Mouse (Mus musculus): Measurements from ENCODE around the gene Limch1. TPM values are rescaled to one million over a fixed set of nuclear protein-coding genes. Genes with fewer than 3 reads are reported as not detected.

Gene Limch1
- polyA plus RNA-seq, 1 experiment from 2014 or later, result 28.2 TPM

DNA sequence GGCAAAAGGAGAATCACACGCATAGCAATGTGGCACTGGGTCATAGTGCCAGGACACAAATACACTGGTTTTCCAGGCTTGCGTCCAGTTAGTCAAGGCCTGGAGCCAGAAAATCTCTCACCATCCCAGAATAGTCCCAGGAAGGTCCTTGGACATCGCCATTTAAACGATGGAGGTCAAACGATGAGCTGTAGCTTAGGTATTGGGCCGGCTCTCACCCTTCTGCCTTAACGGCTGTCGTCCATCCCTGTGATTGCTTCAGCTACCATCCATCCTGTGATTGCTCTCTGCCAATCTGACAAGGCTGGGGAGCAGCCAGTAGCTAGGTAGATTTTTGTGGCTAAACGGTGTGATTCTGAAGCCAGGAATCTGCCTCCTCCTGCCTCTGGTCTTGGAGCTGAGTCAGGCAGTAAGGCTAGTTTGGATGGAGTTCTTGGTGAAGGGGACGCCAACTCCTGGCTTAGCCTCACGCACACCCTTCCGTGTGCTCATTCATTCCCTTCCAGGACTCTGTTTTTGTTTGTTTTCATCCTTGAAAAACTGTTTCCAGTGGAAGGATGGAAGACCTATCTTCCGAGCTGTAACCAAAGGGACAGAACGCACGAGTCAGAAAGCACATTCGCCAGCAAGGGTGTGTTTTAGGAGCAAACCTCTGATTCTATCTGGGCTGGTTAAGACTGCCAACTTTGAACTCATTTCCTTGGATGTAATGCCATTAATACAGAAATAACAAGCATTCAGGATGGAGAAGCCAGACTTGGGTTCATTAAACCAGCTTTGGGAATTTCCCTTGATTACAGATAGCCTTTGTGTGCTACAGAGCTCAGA is 265.6 kb downstream of the Limch1 start:
- WGBS, result 80% methylated on average over 16 of the region's 16 CpGs
- Histone ChIP-seq H3K9me3 (ENCODE audit: control insufficient read depth, low read length) (0 out of 2 replicates have a peak, but pooled peaks cover 4% of the 10 kb centered on the region), H3K9ac (ENCODE audit: low read length) (no peak overlapping the region), H3K36me3 (ENCODE audit: control insufficient read depth, insufficient read depth, low read length) (no peaks in the 10 kb centered on the region), H3K27me3 (ENCODE audit: control insufficient read depth, insufficient read depth, low read length) (peaks cover 15% of the 10 kb centered on the region), H3K27ac (replicated peaks in 1 of 2; ENCODE audit: control insufficient read depth in 1 of 2, insufficient read depth in 1 of 2, low read depth in 2 of 2, low read length in 2 of 2) (no peak overlapping the region), H3K4me3 (ENCODE audit: control insufficient read depth in 1 of 2, insufficient read depth in 1 of 2, low read depth in 1 of 2, low read length in 2 of 2) (no peak overlapping the region), H3K4me1 (ENCODE audit: control insufficient read depth in 2 of 2, insufficient read depth in 2 of 2, low read length in 2 of 2) (no peaks in the 10 kb centered on the region; a peak in 1 of 4 replicates), H3K4me2 (ENCODE audit: low read length) (no peak overlapping the region)
- ATAC-seq (ENCODE audit: insufficient number of reproducible peaks, insufficient read depth, low FRiP score, low read depth), result no peak

DNA sequence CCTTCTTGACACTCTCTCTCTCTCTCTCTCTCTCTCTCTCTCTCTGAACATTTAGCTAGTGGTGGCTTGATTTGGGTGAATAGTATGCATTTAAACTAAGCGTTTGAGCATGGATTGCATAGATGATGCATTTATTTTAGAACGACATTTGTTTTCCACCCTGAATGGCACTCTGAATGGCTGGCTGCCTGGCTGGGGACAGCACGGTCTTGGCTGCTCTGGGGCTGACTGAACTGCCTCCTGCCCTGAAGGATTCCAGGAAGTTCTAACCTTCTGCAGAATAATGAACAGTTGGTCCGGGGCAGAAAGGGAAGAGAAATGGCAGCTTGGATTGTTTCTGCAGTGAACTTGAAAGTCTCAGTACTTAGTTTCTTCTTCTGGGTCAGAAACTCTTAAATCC is 266.4 kb downstream of the Limch1 start:
- no peak overlapping the region for H3K4me2 ChIP-seq (ENCODE audit: low read length)
- H3K27me3 ChIP-seq (ENCODE audit: control insufficient read depth, insufficient read depth, low read length), result peaks cover 19% of the 10 kb centered on the region
- H3K9ac ChIP-seq (ENCODE audit: low read length), result no peak overlapping the region
- H3K9me3 ChIP-seq (ENCODE audit: control insufficient read depth, low read length), result 0 out of 2 replicates have a peak, but pooled peaks cover 4% of the 10 kb centered on the region
- no peak overlapping the region for H3K4me3 ChIP-seq (ENCODE audit: control insufficient read depth in 1 of 2, insufficient read depth in 1 of 2, low read depth in 1 of 2, low read length in 2 of 2)
- 82% methylated on average over 4 of the region's 4 CpGs for WGBS
- no peaks in the 10 kb centered on the region for H3K36me3 ChIP-seq (ENCODE audit: control insufficient read depth, insufficient read depth, low read length)
- H3K27ac ChIP-seq (replicated peaks in 1 of 2; ENCODE audit: control insufficient read depth in 1 of 2, insufficient read depth in 1 of 2, low read depth in 2 of 2, low read length in 2 of 2), result no peak overlapping the region
- no peaks in the 10 kb centered on the region; a peak in 1 of 4 replicates for H3K4me1 ChIP-seq (ENCODE audit: control insufficient read depth in 2 of 2, insufficient read depth in 2 of 2, low read length in 2 of 2)
- no peak for ATAC-seq (ENCODE audit: insufficient number of reproducible peaks, insufficient read depth, low FRiP score, low read depth)

DNA sequence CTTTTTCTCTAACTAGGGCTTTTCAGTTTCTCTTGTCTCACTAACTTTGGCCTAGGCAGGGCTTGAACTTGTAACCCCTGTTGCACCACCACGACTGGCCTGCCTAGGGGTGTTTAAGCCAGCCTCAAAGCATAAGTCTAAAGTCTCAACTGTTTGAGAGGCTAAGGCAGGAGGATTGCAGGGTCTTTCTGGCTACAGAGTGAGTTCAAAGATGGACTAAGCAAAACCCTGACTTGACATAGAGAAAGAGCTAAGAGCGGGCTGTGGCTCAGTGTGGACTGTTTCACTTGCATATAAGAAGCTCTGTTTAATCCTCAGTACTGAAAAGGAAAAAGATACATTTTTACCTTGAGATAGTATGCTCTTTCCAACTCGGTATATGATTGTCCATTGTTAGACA is 268.3 kb downstream of the Limch1 start:
- ATAC-seq (ENCODE audit: insufficient number of reproducible peaks, insufficient read depth, low FRiP score, low read depth), result no peak
- Histone ChIP-seq H3K9me3 (ENCODE audit: control insufficient read depth, low read length) (0 out of 2 replicates have a peak, but pooled peaks cover 4% of the 10 kb centered on the region), H3K4me2 (ENCODE audit: low read length) (no peak overlapping the region), H3K36me3 (ENCODE audit: control insufficient read depth, insufficient read depth, low read length) (no peaks in the 10 kb centered on the region), H3K9ac (ENCODE audit: low read length) (no peak overlapping the region), H3K27ac (replicated peaks in 1 of 2; ENCODE audit: control insufficient read depth in 1 of 2, insufficient read depth in 1 of 2, low read depth in 2 of 2, low read length in 2 of 2) (no peak overlapping the region), H3K4me1 (ENCODE audit: control insufficient read depth in 2 of 2, insufficient read depth in 2 of 2, low read length in 2 of 2) (no peaks in the 10 kb centered on the region; a peak in 1 of 4 replicates), H3K4me3 (ENCODE audit: control insufficient read depth in 1 of 2, insufficient read depth in 1 of 2, low read depth in 1 of 2, low read length in 2 of 2) (no peak overlapping the region), H3K27me3 (ENCODE audit: control insufficient read depth, insufficient read depth, low read length) (peaks cover 23% of the 10 kb centered on the region)
- WGBS, result 78% methylated on average over 3 of the region's 3 CpGs

DNA sequence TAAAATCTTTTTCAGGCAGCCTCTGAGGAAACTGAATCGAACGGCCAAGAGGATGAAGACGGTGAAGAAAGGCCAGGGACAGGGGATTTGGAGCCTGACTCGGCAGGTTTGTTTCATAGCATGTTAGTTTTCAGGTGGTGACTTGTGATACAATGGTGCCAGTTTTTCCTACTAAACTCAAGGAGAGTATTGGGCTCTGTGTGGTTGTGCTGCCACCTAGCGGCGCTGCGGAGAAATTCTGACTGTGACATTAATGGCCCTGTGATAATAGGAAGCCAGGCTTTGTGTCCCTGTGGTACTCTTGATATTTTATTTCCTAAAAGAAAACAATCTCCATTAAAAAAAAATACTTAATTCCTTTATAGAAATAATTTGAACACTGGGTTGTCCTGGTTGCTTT is 270.8 kb downstream of the Limch1 start:
- H3K4me3 ChIP-seq (ENCODE audit: control insufficient read depth in 1 of 2, insufficient read depth in 1 of 2, low read depth in 1 of 2, low read length in 2 of 2), result no peak overlapping the region
- 6% methylated on average over 7 of the region's 7 CpGs for WGBS
- ATAC-seq (ENCODE audit: insufficient number of reproducible peaks, insufficient read depth, low FRiP score, low read depth), result no peak
- H3K9ac ChIP-seq (ENCODE audit: low read length), result no peak overlapping the region
- no peaks in the 10 kb centered on the region for H3K36me3 ChIP-seq (ENCODE audit: control insufficient read depth, insufficient read depth, low read length)
- no peaks in the 10 kb centered on the region for H3K9me3 ChIP-seq (ENCODE audit: control insufficient read depth, low read length)
- no peaks in the 10 kb centered on the region; a peak in 1 of 4 replicates for H3K4me1 ChIP-seq (ENCODE audit: control insufficient read depth in 2 of 2, insufficient read depth in 2 of 2, low read length in 2 of 2)
- H3K4me2 ChIP-seq (ENCODE audit: low read length), result no peak overlapping the region
- no peak overlapping the region for H3K27ac ChIP-seq (replicated peaks in 1 of 2; ENCODE audit: control insufficient read depth in 1 of 2, insufficient read depth in 1 of 2, low read depth in 2 of 2, low read length in 2 of 2)
- H3K27me3 ChIP-seq (ENCODE audit: control insufficient read depth, insufficient read depth, low read length), result peaks cover 16% of the 10 kb centered on the region

DNA sequence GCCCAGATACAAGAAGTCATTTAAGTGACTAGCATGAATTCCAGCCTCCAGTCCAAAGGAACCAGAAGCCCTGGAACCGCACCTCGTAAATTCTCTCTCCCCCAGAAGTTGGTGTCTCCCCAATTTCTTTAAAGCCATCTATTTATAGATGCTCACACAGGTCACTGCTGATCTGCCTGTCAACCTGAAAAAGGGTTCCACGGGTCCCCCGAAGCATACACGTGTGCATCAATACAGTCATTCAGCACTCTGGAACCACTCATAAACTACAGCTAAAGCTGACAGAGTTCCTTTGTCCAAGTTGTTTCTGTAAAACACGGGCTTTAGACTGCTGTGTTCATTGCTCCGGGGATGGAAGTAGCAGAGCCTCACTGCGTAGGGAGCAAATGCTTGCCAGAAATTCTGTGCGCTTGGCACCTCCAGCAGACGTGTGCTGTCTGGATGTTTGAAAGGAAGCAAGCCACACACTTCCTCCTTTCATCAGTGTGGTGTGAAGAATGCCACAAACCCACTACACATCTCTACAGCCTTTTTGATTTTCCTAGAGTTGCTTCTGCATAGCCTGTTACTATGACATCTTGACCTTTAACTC is 278.9 kb downstream of the Limch1 start:
- Histone ChIP-seq H3K27me3 (ENCODE audit: control insufficient read depth, insufficient read depth, low read length) (peaks cover 27% of the 10 kb centered on the region), H3K4me2 (ENCODE audit: low read length) (peak overlapping the region; percentile 38), H3K36me3 (ENCODE audit: control insufficient read depth, insufficient read depth, low read length) (peaks cover 5% of the 10 kb centered on the region; the same call in 1 of the 2 replicates), H3K4me3 (ENCODE audit: control insufficient read depth in 1 of 2, insufficient read depth in 1 of 2, low read depth in 1 of 2, low read length in 2 of 2) (no peak overlapping the region), H3K4me1 (ENCODE audit: control insufficient read depth in 2 of 2, insufficient read depth in 2 of 2, low read length in 2 of 2) (peaks cover 8 to 9% of the 10 kb centered on the region in 2 experiments), H3K9me3 (ENCODE audit: control insufficient read depth, low read length) (no peaks in the 10 kb centered on the region), H3K9ac (ENCODE audit: low read length) (no peak overlapping the region), H3K27ac (replicated peaks in 1 of 2; ENCODE audit: control insufficient read depth in 1 of 2, insufficient read depth in 1 of 2, low read depth in 2 of 2, low read length in 2 of 2) (peak overlapping the region; percentile 24 to 61; a peak in 3 of 4 replicates)
- 32% methylated on average over 10 of the region's 10 CpGs for WGBS
- ATAC-seq (ENCODE audit: insufficient number of reproducible peaks, insufficient read depth, low FRiP score, low read depth), result no peak

DNA sequence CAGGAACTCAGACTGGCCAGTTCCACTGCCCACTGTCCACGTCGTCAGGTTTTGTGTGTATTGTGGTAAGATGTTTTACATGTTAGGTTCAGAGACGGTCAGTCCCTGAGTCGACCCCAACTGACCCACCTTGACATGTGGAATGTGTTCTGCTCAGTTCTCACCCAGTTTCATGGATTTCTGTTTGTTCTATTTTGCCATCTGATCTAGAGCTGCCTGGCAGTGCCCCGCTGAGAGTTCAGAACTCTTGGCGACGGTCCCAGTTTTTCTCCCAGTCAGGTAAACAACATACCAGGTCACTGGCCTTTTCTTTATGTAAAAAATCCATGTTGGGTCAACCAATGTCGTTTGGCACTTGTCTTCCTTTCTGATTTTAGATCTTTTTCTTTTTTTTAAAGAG is 279.5 kb downstream of the Limch1 start:
- Histone ChIP-seq H3K4me1 (ENCODE audit: control insufficient read depth in 2 of 2, insufficient read depth in 2 of 2, low read length in 2 of 2) (peaks cover 8 to 9% of the 10 kb centered on the region in 2 experiments), H3K9me3 (ENCODE audit: control insufficient read depth, low read length) (no peaks in the 10 kb centered on the region), H3K27me3 (ENCODE audit: control insufficient read depth, insufficient read depth, low read length) (peaks cover 23% of the 10 kb centered on the region), H3K4me2 (ENCODE audit: low read length) (no peak overlapping the region), H3K36me3 (ENCODE audit: control insufficient read depth, insufficient read depth, low read length) (peaks cover 8% of the 10 kb centered on the region; the same call in 1 of the 2 replicates), H3K9ac (ENCODE audit: low read length) (no peak overlapping the region), H3K4me3 (ENCODE audit: control insufficient read depth in 1 of 2, insufficient read depth in 1 of 2, low read depth in 1 of 2, low read length in 2 of 2) (no peak overlapping the region), H3K27ac (replicated peaks in 1 of 2; ENCODE audit: control insufficient read depth in 1 of 2, insufficient read depth in 1 of 2, low read depth in 2 of 2, low read length in 2 of 2) (no peak overlapping the region)
- 67% methylated on average over 8 of the region's 8 CpGs for WGBS
- ATAC-seq (ENCODE audit: insufficient number of reproducible peaks, insufficient read depth, low FRiP score, low read depth), result no peak

DNA sequence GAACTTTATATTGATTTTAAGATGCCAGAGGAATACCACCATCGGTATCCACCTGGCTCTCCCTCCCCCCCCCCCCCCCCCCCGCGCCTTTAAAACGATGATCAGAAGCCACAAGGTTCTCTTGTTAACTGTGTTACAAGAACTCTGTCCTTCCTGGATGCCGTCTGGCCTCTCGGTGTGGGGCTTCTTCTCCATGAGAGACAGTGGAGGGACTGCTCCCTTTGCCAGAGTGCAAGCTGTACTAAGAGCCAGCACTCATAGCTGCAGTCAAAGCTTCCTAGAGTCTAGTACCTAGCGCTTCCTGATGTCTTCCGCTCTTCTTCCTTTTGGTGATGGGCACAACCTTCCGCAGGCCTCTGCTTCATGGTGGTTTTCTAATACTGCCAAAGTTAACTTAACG is 280.0 kb downstream of the Limch1 start:
- H3K4me1 ChIP-seq (ENCODE audit: control insufficient read depth in 2 of 2, insufficient read depth in 2 of 2, low read length in 2 of 2), result peaks cover 8 to 9% of the 10 kb centered on the region in 2 experiments

More for the DNA sequence above, 280.0 kb downstream of the Limch1 start:
- Histone ChIP-seq H3K36me3 (ENCODE audit: control insufficient read depth, insufficient read depth, low read length) (peaks cover 8% of the 10 kb centered on the region; the same call in 1 of the 2 replicates), H3K9ac (ENCODE audit: low read length) (no peak overlapping the region), H3K4me3 (ENCODE audit: control insufficient read depth in 1 of 2, insufficient read depth in 1 of 2, low read depth in 1 of 2, low read length in 2 of 2) (no peak overlapping the region), H3K27me3 (ENCODE audit: control insufficient read depth, insufficient read depth, low read length) (peaks cover 23% of the 10 kb centered on the region), H3K4me2 (ENCODE audit: low read length) (no peak overlapping the region), H3K9me3 (ENCODE audit: control insufficient read depth, low read length) (no peaks in the 10 kb centered on the region), H3K27ac (replicated peaks in 1 of 2; ENCODE audit: control insufficient read depth in 1 of 2, insufficient read depth in 1 of 2, low read depth in 2 of 2, low read length in 2 of 2) (no peak overlapping the region)
- ATAC-seq (ENCODE audit: insufficient number of reproducible peaks, insufficient read depth, low FRiP score, low read depth), result no peak
- 83% methylated on average over 8 of the region's 10 CpGs for WGBS

Measured in heart, embryonic 14.5 days (tissue).